Mouse (Mus musculus) hindlimb bud, embryonic 11.5 days (tissue): ENCODE measurements around the gene Esrra.
"Not testable (repeated sequence)": the region's sequence is repeated elsewhere in the genome, so short reads cannot be mapped to it uniquely, and the experiment has no call there.

Experiments
- DNase-seq: peaks from one replicate; pipeline ENCODE4 v3.0.0-alpha.2; 2012; ENCODE audit warnings: low read depth, low spot score; ENCODE audit errors: extremely low spot score

Gene Esrra

DNA sequence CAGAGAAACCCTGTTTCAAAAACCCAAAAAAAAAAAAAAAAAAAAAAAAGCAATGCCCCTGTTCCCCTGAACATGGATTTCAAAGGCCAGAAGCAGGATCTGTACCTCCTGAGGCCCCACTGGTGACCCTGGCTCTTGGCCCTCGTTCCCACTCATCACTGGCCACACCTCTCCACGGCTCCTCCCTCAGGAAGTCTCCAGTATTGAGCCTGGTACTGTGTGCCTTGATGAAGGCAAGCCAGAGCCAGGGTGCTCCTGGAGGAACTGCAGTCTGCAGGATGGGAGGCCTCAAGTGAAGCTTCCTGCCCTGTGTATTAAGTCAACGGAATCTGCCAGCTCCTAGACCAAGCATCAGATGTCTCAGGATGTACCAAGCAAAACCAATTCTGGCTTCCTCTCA, 15.4 kb downstream of the Esrra start:
- DNase-seq = no peak

DNA sequence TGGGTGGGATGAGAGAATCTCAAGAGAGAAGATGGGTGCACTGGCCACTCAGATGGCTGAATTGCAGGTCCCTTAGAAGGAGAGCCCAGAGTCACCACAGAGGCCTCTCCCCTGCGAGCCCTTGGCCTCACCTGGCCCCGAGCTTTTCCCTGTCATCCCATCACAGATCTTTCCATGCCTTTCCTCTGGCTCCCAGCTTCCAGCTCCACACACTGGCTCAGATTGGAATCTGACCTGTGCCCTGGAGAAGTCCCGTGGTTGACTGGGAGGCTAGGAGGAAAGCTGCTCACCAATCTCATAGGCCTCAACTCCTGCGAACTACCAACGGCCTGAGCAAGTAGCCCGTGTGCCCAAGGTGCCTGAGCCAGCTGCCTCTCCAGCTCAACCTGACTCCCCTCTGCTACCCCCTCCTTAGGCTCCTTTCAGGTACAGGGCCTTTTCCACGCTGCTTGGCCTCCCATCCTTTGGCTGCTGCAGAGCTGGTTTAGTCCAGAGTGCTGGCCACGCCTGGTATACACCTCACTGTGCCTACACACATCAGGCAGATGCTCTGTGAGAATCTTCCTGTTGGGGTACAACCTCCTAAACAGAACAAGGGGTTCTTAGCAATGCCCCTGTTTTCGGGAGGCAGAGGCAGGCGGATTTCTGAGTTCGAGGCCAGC, 16.0 kb downstream of the Esrra start:
- no peak for DNase-seq

DNA sequence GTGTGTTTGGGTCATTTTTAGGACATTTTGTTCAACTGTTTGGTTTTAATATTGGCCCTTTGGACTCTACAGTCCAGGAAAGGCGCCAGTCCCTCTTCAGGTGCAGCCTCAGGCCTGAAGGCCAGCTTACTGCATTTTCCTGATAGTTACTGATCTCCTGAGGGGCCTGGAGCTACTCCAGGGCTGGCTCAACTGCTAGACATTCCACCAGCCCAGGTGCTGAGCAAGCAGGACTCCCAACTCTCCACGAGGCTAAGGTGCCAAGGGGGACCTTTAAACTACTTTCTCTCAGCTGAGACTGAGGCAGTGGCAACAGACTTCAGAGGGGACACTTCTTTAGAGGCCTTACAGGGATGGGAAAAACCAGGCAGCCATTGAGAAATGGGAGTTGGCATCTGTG, 16.8 kb downstream of the Esrra start:
- no peak for DNase-seq

DNA sequence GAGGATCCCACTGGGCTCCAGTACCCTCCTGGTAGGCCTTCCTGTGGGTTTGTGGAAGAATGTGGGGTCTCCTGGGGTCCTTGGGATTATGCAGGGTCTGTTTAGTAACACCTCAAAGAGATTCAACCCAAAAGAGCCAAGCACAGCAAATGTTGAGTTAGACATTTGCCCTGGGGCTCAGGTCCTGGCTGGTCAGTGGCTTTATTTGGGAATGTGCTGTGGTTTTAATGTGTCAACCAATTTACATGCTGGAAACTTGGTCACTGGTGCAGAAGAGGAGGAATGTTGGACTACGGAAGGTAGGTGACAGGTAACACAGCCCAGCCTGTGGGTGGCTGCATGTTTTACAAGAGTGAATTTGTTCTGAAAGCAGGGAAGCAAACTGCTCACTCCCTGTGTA, 18.6 kb downstream of the Esrra start:
- DNase-seq = no peak

DNA sequence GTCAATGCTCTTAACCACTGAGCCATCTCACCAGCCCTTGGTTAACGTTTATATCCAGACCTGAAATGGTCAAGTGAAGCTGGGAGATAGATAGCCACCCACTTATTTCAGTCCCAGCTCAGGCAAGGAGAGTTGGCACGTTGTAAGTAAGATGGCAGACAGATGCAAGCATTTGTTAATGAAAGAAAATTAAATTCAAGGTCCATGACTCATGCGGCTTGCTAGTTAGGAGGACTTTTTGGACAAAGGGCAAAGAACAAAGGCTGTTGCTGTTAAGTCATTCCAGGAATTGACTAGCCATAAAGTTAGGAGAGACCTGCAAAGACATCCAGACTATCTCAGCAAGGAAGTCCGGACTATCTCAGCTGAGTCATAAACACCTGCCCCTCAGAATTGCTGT, 22.0 kb downstream of the Esrra start:
- no peak for DNase-seq

DNA sequence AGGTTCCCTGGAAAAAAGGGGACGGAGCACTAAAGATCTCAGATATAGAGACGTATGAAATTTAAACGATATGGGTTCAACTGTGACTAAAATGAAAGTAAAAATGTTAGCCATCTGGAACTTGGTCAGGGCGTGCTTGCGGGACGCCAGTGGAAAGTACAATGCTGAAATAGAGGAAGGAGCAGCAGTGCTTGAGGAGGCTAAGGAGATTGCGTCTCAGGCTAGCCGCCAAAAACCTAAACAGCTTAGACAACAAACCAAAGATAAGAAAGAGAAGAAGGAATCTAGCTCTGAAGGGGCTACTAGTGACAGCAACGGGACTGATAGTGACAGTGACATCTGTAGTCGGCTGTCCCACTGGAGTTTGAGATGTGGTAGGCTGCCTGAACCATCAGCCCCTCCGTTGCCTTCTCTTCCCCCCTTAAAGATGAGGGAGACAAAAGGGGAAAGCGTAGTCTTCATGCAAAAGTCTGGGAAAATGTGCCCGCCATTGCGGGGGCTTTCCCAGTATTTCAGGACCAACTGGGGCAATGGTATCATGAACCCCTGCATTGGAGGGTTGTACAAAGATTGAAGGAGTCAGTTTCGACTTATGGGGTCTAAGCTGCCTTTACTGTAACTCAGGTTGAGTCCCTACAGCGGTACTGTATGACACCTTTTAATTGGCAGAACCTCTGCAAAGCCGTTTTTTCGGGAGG, 25.9 kb downstream of the Esrra start:
- DNase-seq = not testable (repeated sequence)

DNA sequence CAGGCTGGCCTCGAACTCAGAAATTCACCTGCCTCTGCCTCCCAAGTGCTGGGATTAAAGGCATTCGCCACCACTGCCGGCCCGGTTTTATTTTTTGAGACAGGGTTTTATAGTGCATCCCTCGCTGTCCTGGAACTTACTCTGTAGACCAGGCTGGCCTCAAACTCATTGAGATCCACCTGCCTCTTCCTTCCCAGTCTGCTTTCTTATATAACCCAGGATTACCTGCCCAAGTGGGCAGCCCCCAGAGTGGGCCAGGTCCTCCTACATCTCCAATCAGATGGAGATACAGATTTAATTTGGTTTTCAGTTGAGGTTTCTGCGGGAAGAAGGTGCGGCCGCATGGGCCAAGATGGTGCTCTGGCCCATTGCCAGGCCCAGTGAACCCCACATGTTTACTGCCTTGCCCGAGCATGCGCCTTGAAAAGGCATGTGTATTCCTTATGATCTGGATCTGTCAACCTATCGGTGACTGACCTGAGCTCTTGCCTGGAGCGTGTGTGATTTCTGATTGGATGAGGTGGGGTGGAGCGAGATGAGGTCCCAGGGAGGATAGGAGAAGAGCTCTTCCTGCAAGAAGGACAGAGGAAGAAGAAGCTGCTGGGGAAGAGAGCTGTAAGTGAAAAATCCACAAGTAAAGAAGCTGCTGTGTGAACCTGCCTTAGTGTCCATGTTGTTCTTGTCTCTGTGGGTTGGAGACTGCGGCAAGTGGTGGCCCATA, 27.7 kb downstream of the Esrra start:
- no peak for DNase-seq

DNA sequence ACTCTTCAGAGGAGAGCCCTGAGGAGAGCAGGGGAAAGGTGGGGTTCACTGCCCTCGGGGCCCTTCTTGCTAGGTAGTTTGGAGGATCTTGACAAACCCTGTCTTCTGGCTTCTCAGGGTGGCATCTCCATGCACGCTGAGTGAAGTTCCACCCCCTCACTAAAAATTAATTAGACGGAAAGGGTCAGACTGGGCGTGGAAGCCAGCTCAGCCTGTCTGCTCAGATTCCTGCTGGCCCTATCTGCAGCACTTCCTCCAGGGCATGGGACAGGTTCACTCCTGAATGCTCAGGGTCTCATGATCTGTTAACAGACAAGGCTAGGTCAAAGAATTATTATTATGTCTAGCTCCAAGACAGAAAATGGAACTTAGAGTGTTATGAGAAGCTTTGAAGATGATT, 29.1 kb downstream of the Esrra start:
- no peak for DNase-seq

DNA sequence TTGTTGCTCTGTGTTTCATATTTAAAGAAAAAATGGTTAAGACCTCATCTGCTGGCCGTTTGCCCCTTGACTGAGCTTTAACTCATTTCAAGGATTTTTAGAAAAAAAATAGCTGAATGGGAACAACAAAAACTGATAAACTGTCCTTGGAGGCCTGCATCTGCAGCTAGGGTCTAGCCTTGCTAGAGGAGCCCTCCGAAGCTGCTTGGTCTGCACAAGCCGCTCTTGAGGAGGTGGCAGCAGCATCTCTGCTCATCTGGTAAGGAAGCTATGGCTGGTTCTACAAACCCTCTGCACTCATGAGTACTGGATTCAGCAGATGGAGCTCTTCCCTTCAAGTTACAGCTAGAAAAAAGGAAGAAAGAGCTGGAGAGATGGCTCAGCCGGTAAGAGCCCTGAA, 43.6 kb downstream of the Esrra start:
- no peak for DNase-seq

DNA sequence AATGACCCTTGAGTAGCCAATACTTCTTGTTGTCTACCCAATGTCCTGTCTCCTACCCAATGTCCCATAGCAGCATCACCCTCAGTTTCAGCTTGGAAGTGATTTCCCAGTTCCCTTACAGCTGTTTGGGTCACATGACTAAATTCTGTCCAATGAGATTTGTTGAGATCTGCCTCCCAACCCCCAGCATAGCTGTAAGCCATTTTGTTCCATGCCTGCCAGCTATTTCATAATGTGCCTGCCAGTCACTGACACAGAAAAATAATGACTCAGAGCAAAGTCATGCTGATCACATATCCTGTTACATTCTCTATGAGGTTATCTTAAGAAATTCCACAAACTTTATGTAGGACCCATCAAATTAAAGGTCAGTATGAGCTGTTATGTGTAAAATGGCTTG, 44.8 kb downstream of the Esrra start:
- DNase-seq = no peak

DNA sequence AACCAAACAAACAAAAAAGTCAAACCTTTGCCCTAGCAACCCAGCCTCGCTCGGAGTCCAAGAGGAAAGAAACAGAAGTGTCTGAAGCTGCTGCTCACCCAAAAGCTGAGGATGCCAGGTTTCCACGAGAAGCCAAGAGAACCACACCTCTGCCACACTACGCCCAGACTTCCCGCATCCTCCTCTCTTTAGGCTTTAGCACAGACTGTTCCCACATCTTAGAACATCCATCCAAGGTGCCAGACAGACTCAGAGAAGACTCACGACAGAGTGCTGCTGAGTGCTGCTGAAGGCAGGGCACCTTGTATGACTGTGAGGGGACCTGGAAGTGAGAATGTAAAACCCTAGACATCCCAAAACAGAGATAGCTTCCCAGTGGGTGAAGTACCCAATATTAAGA, 45.8 kb downstream of the Esrra start:
- no peak for DNase-seq

DNA sequence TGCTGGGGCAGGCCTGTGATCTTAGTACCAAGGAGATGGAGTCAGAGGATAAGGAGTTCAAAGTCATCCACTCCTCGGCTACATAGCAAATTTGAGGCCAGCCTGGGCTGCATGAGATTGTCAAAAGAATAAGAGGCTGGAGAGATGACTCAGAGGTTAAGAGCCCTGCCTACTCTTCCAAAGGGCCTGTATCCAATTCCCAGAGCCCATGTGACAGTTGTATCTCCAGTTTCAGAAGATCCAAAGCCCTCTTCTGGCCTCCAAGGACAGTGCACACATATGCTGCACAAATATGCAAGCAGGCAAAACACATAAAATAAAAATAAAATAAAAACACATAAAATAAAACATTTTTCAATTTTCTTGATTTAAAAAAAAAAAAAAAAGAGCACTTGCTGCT, 47.4 kb downstream of the Esrra start:
- DNase-seq = no peak

DNA sequence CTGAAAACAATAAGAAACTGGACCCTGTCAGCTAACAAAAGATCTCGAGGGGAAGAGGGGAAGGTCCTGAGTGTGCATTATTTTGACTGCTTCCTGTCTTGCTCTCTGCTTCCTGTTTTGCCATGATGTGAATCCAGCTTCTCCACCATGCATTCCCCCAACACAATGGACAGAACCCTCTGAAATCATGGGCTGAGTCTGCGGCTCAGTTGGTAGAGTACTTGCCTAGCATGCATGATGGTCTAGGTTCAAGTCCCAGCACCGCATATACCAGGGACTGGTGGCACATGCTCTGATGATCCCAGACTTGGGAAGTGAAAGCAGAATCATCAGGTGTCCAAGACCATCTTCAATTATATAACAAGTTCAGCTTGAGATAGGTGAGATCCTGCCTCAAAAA, 48.9 kb downstream of the Esrra start:
- no peak for DNase-seq

DNA sequence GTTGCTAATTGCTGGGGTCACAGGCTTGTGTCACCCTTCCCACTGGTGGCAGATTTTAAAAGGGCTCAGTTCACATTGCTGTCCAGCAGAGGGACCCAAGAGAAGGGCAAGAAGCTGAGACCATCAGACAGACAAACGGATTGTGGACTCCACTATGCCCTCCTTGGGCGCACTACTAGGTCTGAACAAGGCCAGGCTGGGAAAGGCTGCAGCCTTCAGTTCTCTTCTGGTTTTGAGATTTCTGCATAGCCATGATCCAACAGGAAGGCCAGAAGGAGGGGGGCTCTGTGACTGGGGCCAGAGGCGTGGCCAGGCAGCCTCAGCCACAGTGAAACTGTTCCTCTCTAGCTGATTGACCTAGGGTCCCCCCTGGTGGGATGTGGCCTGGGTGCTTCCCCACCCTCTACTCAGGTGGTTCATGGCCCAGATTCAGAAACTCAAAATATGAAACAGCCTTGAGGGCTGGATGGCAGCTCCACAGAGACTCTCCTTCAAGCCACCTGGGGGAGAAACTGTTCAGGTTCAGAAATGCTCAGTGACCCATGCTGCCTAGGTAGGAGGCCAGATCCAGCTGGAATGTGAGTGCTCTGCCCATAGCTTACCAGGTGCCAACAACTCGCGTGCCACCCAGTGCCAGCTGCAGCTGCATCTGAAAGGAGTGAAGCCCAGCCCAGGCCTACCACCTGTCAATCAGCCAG, 49.9 kb downstream of the Esrra start:
- no peak for DNase-seq

DNA sequence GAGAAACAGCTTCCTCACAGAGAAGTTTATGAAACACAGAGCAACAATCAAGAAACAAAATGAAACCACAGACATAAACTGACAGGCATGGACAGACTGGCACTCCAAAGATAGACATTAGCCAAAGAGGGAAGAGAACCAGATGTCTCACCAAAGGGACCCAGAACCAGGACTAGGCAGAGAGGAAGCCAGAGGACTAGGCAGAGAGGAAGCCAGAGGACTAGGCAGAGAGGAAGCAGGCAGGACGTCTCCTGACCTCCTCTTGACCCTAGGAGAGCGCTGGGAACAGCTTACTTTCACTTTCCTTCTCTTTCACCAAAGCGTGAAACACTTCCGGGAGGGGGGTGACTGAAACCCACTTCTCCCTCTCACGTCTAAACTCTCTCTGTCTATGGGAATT, 52.3 kb downstream of the Esrra start:
- no peak for DNase-seq

DNA sequence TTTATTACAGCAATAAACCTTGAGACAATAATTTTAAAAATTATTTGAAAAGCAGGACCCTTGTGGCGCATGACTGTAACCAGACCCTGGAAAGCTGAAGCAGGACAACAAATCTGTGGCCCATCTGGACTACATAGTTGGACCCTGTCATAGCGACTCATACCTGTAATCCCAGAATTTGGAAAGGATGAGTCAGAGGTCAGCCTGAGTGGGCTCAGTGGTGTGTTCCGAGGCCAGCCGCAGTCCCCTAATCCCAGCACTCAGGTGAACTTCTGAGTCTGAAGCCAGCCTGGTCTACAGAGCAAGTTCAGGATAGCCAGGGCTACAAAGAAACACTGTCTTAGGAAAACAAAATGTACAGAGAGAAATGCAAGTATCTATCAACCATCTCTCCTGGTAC, 60.2 kb downstream of the Esrra start:
- no peak for DNase-seq
